Mouse (Mus musculus) neural tube, embryonic 14.5 days (tissue): Measurements from ENCODE around the gene Mex3a. TPM values are rescaled to one million over a fixed set of nuclear protein-coding genes. Genes with fewer than 3 reads are reported as not detected.

ENCODE experiments used
- ATAC-seq: fragments of 200-750 bp; cut with Nextera tagmentation; 2 replicates; pipeline ENCODE4 v1.8.0; 2017; ENCODE audit warnings: low read depth, mild to moderate bottlenecking, moderate TSS enrichment, moderate library complexity
- H3K27ac ChIP-seq: fragments of 300-500 bp; sonication (generic); 2 replicates; pipeline ENCODE4 v1.5.1; 2014; ENCODE audit warnings: low read depth, mild to moderate bottlenecking, control low read depth, low read length, moderate library complexity, mixed read lengths
- H3K27me3 ChIP-seq: fragments of 300-500 bp; sonication (generic); 2 replicates; pipeline ENCODE4 v1.6.1; 2014; ENCODE audit warnings: low read length; ENCODE audit not compliant: control insufficient read depth, insufficient read depth
- H3K36me3 ChIP-seq: fragments of 300-500 bp; sonication (generic); 2 replicates; pipeline ENCODE4 v1.6.1; 2014; ENCODE audit warnings: low read length, mixed read lengths; ENCODE audit not compliant: control insufficient read depth, insufficient read depth
- H3K4me1 ChIP-seq: fragments of 300-500 bp; sonication (generic); 2 replicates; pipeline ENCODE4 v1.6.1; 2014; ENCODE audit warnings: low read length; ENCODE audit not compliant: control insufficient read depth, insufficient read depth
- H3K4me2 ChIP-seq: fragments of 300-500 bp; sonication (generic); 2 replicates; pipeline ENCODE4 v1.6.1; 2014; ENCODE audit warnings: mild to moderate bottlenecking, low read depth, low read length, control low read depth
- H3K4me3 ChIP-seq: fragments of 300-500 bp; sonication (generic); 2 replicates; pipeline ENCODE4 v1.5.1; 2014; ENCODE audit warnings: low read depth, low read length, control low read depth, mixed read lengths
- H3K9ac ChIP-seq: fragments of 300-500 bp; sonication (generic); replicated peaks from 2 replicates; pipeline ENCODE4 v1.6.1; 2014; ENCODE audit warnings: low read depth, mild to moderate bottlenecking, control low read depth, low read length, mixed read lengths
- H3K9me3 ChIP-seq: fragments of 300-500 bp; sonication (generic); 2 replicates; pipeline ENCODE4 v1.6.1; 2016; ENCODE audit warnings: low read length; ENCODE audit not compliant: control insufficient read depth
- WGBS: fragments of 180-500 bp; shearing (Covaris S2); extraction: QIAGEN DNeasy Blood & Tissue Kit; methylation state at CpG from one replicate; pipeline ENCODE4 v1.1.7; 2014; 5-methylcytosine and 5-hydroxymethylcytosine counted together
- polyA plus RNA-seq: library from polyadenylated mRNA; unstranded; fragments of >200 nt; fragmentation: Nextera tagmentation; extraction: Ambion mirVana; gene quantifications from 2 replicates; pipeline ENCODE4 v1.2.1, GENCODE M21; 2014

Gene Mex3a
- polyA plus RNA-seq, 1 experiment from 2014 or later = 34.0 TPM

DNA sequence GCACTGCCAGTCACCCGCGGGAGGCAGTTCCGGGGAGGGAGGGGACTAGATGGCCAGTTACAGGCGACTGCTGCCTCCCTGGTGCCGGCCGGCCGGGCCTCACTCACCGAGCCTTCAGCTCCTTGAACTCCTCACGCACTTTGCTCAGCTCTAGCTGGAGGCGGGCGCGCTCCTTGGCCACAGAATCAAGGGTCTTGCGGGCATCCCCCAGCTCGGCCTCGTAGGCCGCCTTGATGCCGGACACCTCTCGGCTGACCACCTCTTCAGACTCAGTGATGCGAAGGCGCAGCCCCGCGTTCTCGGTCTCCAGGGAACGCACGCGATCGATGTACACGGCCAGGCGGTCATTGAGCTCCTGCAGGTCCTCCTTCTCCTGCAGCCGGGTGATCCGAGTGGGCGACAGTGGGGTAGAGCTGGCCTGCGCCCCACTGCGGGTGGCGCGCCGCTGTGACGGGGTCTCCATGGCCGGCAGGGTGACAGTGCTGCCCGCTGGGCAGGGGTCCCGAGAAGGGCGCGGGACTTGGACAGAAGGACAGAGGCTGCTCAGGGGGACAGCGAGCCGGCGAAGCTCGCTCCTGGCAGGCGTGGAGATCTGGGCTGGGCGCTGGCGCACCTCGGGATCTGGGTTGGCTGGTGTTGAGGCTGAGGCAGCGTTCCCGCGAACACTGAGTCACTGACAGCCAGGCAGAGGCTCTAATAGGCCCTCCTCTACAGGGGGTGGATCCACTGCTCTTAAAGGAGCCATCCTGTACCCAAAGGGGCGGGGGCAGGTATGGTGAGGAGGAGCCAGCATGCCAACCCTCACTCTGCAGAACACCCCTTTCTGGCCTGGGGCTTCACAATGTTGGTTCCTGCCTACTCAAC lies 29.3 kb upstream of the Mex3a start:
- H3K27ac ChIP-seq = peak overlapping the region; percentile 69
- H3K27me3 ChIP-seq = 0 out of 2 replicates have a peak, but pooled peaks cover 2% of the 10 kb centered on the region
- under 1% methylated on average over 55 of the region's 55 CpGs for WGBS
- peak; percentile 93 for ATAC-seq
- no peaks in the 10 kb centered on the region for H3K9me3 ChIP-seq
- peak overlapping the region; percentile 89 for H3K4me2 ChIP-seq
- no peaks in the 10 kb centered on the region for H3K36me3 ChIP-seq
- peaks cover 6% of the 10 kb centered on the region; the same call in 1 of the 2 replicates for H3K4me1 ChIP-seq
- peak overlapping the region; percentile 64 for H3K4me3 ChIP-seq
- H3K9ac ChIP-seq = peak overlapping the region; percentile 74

- no peak overlapping the region for H3K27ac ChIP-seq
- no peak overlapping the region for H3K9ac ChIP-seq
- H3K9me3 ChIP-seq = no peaks in the 10 kb centered on the region
- peak overlapping the region; percentile 89 for H3K4me2 ChIP-seq
- H3K27me3 ChIP-seq = 0 out of 2 replicates have a peak, but pooled peaks cover 2% of the 10 kb centered on the region
- peak overlapping the region; percentile 64 for H3K4me3 ChIP-seq
- 19% methylated on average over 4 of the region's 4 CpGs for WGBS
- no peaks in the 10 kb centered on the region for H3K36me3 ChIP-seq
- no peak; the same call in 1 of the 2 replicates for ATAC-seq
- H3K4me1 ChIP-seq = peaks cover 6% of the 10 kb centered on the region; the same call in 1 of the 2 replicates
Observed at GRCm38 (mm10) chr3:88503505-88503863, 28.7 kb upstream of the Mex3a start.

GRCm38 (mm10) chr3:88503881-88504746 lies 28.1 kb upstream of the Mex3a start:
- no peak overlapping the region for H3K4me2 ChIP-seq
- 50% methylated on average over 8 of the region's 8 CpGs for WGBS
- H3K27me3 ChIP-seq = 0 out of 2 replicates have a peak, but pooled peaks cover 2% of the 10 kb centered on the region
- H3K9ac ChIP-seq = no peak overlapping the region
- no peak overlapping the region for H3K27ac ChIP-seq
- no peak overlapping the region for H3K4me3 ChIP-seq
- peaks cover 6% of the 10 kb centered on the region; the same call in 1 of the 2 replicates for H3K4me1 ChIP-seq
- H3K9me3 ChIP-seq = no peaks in the 10 kb centered on the region
- H3K36me3 ChIP-seq = no peaks in the 10 kb centered on the region
- ATAC-seq = no peak

- no peak overlapping the region for H3K4me3 ChIP-seq
- no peak for ATAC-seq
- no peak overlapping the region for H3K27ac ChIP-seq
- H3K36me3 ChIP-seq = no peaks in the 10 kb centered on the region
- H3K4me2 ChIP-seq = no peak overlapping the region
- no peaks in the 10 kb centered on the region for H3K9me3 ChIP-seq
- no peak overlapping the region for H3K9ac ChIP-seq
- H3K27me3 ChIP-seq = 0 out of 2 replicates have a peak, but pooled peaks cover 2% of the 10 kb centered on the region
- WGBS = 77% methylated on average over 6 of the region's 6 CpGs
- peaks cover 16% of the 10 kb centered on the region for H3K4me1 ChIP-seq
Observed at GRCm38 (mm10) chr3:88505081-88505480, 27.1 kb upstream of the Mex3a start.

DNA sequence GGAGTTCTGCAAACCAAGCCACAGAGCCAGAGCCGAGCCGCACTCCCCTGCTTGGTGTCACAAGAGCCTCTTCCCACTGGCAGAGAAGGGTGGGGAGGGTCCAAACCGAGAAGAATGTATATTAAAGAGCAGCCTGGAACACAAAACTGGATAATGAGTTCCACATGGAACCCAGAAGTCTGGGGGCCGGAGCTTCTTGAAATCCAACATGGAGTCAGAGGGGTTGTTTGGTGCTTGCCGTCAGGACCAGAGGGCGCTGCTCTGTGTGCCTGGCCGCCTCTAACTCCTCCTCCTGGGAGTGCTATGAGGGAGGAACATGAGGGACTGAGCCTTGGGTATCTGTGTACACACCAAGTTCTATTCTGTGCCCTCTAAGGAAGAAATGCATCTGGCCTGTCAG lies 26.4 kb upstream of the Mex3a start:
- Histone ChIP-seq H3K27ac (no peak overlapping the region), H3K9me3 (no peaks in the 10 kb centered on the region), H3K27me3 (0 out of 2 replicates have a peak, but pooled peaks cover 2% of the 10 kb centered on the region), H3K36me3 (no peaks in the 10 kb centered on the region), H3K4me3 (no peak overlapping the region), H3K4me1 (peaks cover 22% of the 10 kb centered on the region), H3K4me2 (no peak overlapping the region), H3K9ac (no peak overlapping the region)
- 50% methylated on average over 7 of the region's 7 CpGs for WGBS
- ATAC-seq = no peak

GRCm38 (mm10) chr3:88509250-88509649 lies 22.9 kb upstream of the Mex3a start:
- Histone ChIP-seq H3K4me2 (peak overlapping the region; percentile 61), H3K4me1 (peaks cover 25% of the 10 kb centered on the region), H3K9me3 (no peaks in the 10 kb centered on the region), H3K9ac (peak overlapping the region; percentile 46; the same call in 1 of the 2 replicates), H3K27ac (peak overlapping the region; percentile 91), H3K27me3 (no peaks in the 10 kb centered on the region), H3K36me3 (no peaks in the 10 kb centered on the region), H3K4me3 (peak overlapping the region; percentile 30)
- WGBS = 64% methylated on average over 3 of the region's 3 CpGs
- 0 out of 2 replicates have a peak, but pooled peaks have one; percentile 3 for ATAC-seq

GRCm38 (mm10) chr3:88509692-88510420 lies 22.3 kb upstream of the Mex3a start, which contains the start of gene Lmna:
Lmna (minus strand) TSS chr3:88509956.
- ATAC-seq = peak; percentile 97
- WGBS = 1% methylated on average over 31 of the region's 31 CpGs

More at GRCm38 (mm10) chr3:88509692-88510420, 22.3 kb upstream of the Mex3a start, which contains the start of gene Lmna:
- Histone ChIP-seq H3K36me3 (no peaks in the 10 kb centered on the region), H3K27me3 (no peaks in the 10 kb centered on the region), H3K27ac (peak within 1 kb of the TSS; percentile 91), H3K9ac (peak within 1 kb of the TSS; percentile 46), H3K4me2 (peak within 1 kb of the TSS; percentile 61), H3K4me3 (peak within 1 kb of the TSS; percentile 30), H3K4me1 (peaks cover 25% of the 10 kb centered on the region), H3K9me3 (no peaks in the 10 kb centered on the region)
